Mouse (Mus musculus): ENCODE measurements around the gene Pofut1.

DNA sequence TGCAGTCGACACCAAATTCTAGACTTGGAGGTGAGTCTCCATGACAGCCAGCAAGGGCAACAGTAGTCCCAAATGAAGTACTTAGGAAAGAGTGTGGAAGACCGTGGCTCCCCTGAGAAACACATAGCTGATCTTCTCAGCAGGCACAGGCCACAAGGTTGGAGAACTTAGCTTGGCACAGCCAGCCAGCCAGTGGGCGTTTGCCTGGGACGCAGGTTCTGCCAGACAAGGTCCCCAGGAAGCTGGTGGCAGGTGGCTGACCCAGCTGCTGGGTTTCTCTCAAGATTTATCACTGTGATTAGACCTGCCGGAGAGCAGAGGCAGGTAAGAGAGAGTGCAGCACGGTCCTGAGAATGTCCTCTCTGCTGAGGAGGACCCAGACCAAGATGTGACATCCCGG, 67.3 kb downstream of the Pofut1 start:
- TF ChIP-seq CTCF (conservative IDR thresholded peaks at IDR 0.05; ENCODE audit: insufficient read depth, insufficient read length, low read depth, low read length): no peak
- TF ChIP-seq POLR2A (IDR thresholded peaks at IDR 0.05; ENCODE audit: low read depth, low read length): no peak

Data from kidney, adult 2 months (tissue).